Mouse (Mus musculus): ENCODE results near the gene Sbno2.

- TF ChIP-seq CTCF (IDR thresholded peaks at IDR 0.05; ENCODE audit: low read depth): no peak
- no peak for TF ChIP-seq EP300 (IDR thresholded peaks at IDR 0.05; ENCODE audit: low read depth)
Measured at GRCm38 (mm10) chr10:80056976-80057682, 48.2 kb downstream of the Sbno2 start.
